Mouse (Mus musculus): ENCODE measurements around the gene Greb1. TPM values are rescaled to one million over a fixed set of nuclear protein-coding genes. Genes with fewer than 3 reads are reported as not detected.
A peak's percentile ranks its signal among the peaks of the same experiment; 100 is the strongest.

Gene Greb1
- polyA plus RNA-seq, 1 experiment = 1.4 TPM

- Histone ChIP-seq H3K4me1 (ENCODE audit: control insufficient read depth, insufficient read depth, low read length) (no peaks in the 10 kb centered on the region), H3K27ac (ENCODE audit: insufficient read depth, low read length) (no peak overlapping the region), H3K4me3 (replicated peaks; ENCODE audit: insufficient read depth, low read depth, low read length) (no peak overlapping the region), H3K27me3 (ENCODE audit: control insufficient read depth, insufficient read depth, low read length) (no peaks in the 10 kb centered on the region)
- WGBS = 91% methylated on average over 3 of the region's 3 CpGs
- TF ChIP-seq CTCF (IDR thresholded peaks at IDR 0.05; ENCODE audit: borderline replicate concordance, insufficient read depth, low read depth, low read length) = no peak
- no peak for DNase-seq
Measured at GRCm38 (mm10) chr12:16734698-16735097, 66.0 kb downstream of the Greb1 start.

- Histone ChIP-seq H3K4me3 (replicated peaks; ENCODE audit: insufficient read depth, low read depth, low read length) (no peak overlapping the region), H3K4me1 (ENCODE audit: control insufficient read depth, insufficient read depth, low read length) (no peaks in the 10 kb centered on the region), H3K27ac (ENCODE audit: insufficient read depth, low read length) (no peak overlapping the region), H3K27me3 (ENCODE audit: control insufficient read depth, insufficient read depth, low read length) (no peaks in the 10 kb centered on the region)
- no peak for DNase-seq
- TF ChIP-seq CTCF (IDR thresholded peaks at IDR 0.05; ENCODE audit: borderline replicate concordance, insufficient read depth, low read depth, low read length) (no peak), POLR2A (IDR thresholded peaks at IDR 0.05; ENCODE audit: borderline replicate concordance, insufficient read depth, low read length) (no peak)
- 55% methylated on average over 8 of the region's 8 CpGs for WGBS
Measured at GRCm38 (mm10) chr12:16734009-16734408, 66.7 kb downstream of the Greb1 start.

GRCm38 (mm10) chr12:16731121-16731741 lies 69.5 kb downstream of the Greb1 start:
- H3K27ac ChIP-seq (ENCODE audit: insufficient read depth, low read length) = no peak overlapping the region
- no peaks in the 10 kb centered on the region for H3K4me1 ChIP-seq (ENCODE audit: control insufficient read depth, insufficient read depth, low read length)
- TF ChIP-seq POLR2A (IDR thresholded peaks at IDR 0.05; ENCODE audit: borderline replicate concordance, insufficient read depth, low read length) (no peak), CTCF (IDR thresholded peaks at IDR 0.05; ENCODE audit: borderline replicate concordance, insufficient read depth, low read depth, low read length) (no peak)
- WGBS = 12% methylated on average over 11 of the region's 11 CpGs
- DNase-seq = peak in 1 of 2 experiments; percentile 19
- H3K4me3 ChIP-seq (replicated peaks; ENCODE audit: insufficient read depth, low read depth, low read length) = no peak overlapping the region
- no peaks in the 10 kb centered on the region for H3K27me3 ChIP-seq (ENCODE audit: control insufficient read depth, insufficient read depth, low read length)

DNA sequence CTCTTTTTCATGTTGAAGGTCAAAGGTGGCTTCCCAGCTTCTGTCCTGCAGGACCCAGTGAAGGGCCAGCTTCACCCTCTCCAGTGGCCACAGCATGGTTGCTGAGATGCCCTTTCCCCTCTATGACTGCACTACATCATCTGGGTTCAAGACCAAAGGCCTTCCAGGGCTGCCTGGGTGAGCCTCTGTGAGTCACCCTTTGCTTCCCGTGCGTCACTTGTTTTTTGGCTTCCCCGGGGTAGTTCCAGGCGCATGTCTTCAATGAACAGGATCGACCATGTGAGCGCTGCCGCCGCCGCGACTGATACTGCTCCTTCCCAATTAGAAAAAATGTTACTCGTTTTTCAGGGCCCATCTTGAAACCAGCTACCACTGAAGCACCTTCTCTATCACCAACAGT lies 70.5 kb downstream of the Greb1 start:
- H3K4me3 ChIP-seq (replicated peaks; ENCODE audit: insufficient read depth, low read depth, low read length) = no peak overlapping the region
- TF ChIP-seq POLR2A (IDR thresholded peaks at IDR 0.05; ENCODE audit: borderline replicate concordance, insufficient read depth, low read length) (no peak), CTCF (IDR thresholded peaks at IDR 0.05; ENCODE audit: borderline replicate concordance, insufficient read depth, low read depth, low read length) (no peak)
- H3K27ac ChIP-seq (ENCODE audit: insufficient read depth, low read length) = no peak overlapping the region
- no peaks in the 10 kb centered on the region for H3K27me3 ChIP-seq (ENCODE audit: control insufficient read depth, insufficient read depth, low read length)
- WGBS = 83% methylated on average over 11 of the region's 11 CpGs
- DNase-seq = no peak
- no peaks in the 10 kb centered on the region for H3K4me1 ChIP-seq (ENCODE audit: control insufficient read depth, insufficient read depth, low read length)

DNA sequence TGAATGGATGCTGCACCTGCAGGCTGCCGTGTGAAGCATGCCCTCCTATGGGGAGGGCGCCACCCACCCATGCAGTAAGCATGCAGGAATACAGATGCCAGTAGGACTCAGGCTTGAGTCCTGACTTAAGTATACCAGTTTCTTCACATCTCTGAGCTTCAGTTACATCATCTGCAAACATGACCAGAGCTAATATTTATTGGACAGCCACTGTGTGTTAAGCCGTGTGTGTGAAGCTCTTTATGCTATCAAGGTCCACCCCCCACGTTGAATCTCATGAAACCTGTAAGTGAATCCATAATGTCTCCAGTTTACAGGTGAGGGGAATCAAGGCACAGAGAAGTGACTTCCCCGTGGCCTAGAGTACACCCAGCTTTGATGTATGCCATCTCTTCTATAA lies 72.5 kb downstream of the Greb1 start:
- DNase-seq = no peak
- WGBS = 85% methylated on average over 5 of the region's 5 CpGs
- Histone ChIP-seq H3K4me3 (replicated peaks; ENCODE audit: insufficient read depth, low read depth, low read length) (no peak overlapping the region), H3K4me1 (ENCODE audit: control insufficient read depth, insufficient read depth, low read length) (no peaks in the 10 kb centered on the region), H3K27ac (ENCODE audit: insufficient read depth, low read length) (no peak overlapping the region), H3K27me3 (ENCODE audit: control insufficient read depth, insufficient read depth, low read length) (no peaks in the 10 kb centered on the region)
- TF ChIP-seq POLR2A (IDR thresholded peaks at IDR 0.05; ENCODE audit: borderline replicate concordance, insufficient read depth, low read length) (no peak), CTCF (IDR thresholded peaks at IDR 0.05; ENCODE audit: borderline replicate concordance, insufficient read depth, low read depth, low read length) (no peak)

- Histone ChIP-seq H3K4me1 (ENCODE audit: control insufficient read depth, insufficient read depth, low read length) (no peaks in the 10 kb centered on the region), H3K27me3 (ENCODE audit: control insufficient read depth, insufficient read depth, low read length) (no peaks in the 10 kb centered on the region), H3K27ac (ENCODE audit: insufficient read depth, low read length) (no peak overlapping the region), H3K4me3 (replicated peaks; ENCODE audit: insufficient read depth, low read depth, low read length) (no peak overlapping the region)
- TF ChIP-seq CTCF (IDR thresholded peaks at IDR 0.05; ENCODE audit: borderline replicate concordance, insufficient read depth, low read depth, low read length) = no peak
- no peak for TF ChIP-seq POLR2A (IDR thresholded peaks at IDR 0.05; ENCODE audit: borderline replicate concordance, insufficient read depth, low read length)
- 79% methylated on average over 3 of the region's 3 CpGs for WGBS
- DNase-seq = no peak
Measured at GRCm38 (mm10) chr12:16726229-16726628, 74.5 kb downstream of the Greb1 start.

- Histone ChIP-seq H3K4me3 (replicated peaks; ENCODE audit: insufficient read depth, low read depth, low read length) (no peak overlapping the region), H3K27ac (ENCODE audit: insufficient read depth, low read length) (no peak overlapping the region), H3K27me3 (ENCODE audit: control insufficient read depth, insufficient read depth, low read length) (no peaks in the 10 kb centered on the region), H3K4me1 (ENCODE audit: control insufficient read depth, insufficient read depth, low read length) (no peaks in the 10 kb centered on the region)
- DNase-seq = no peak
- 53% methylated on average over 3 of the region's 3 CpGs for WGBS
- no peak for TF ChIP-seq POLR2A (IDR thresholded peaks at IDR 0.05; ENCODE audit: borderline replicate concordance, insufficient read depth, low read length)
- no peak for TF ChIP-seq CTCF (IDR thresholded peaks at IDR 0.05; ENCODE audit: borderline replicate concordance, insufficient read depth, low read depth, low read length)
Measured at GRCm38 (mm10) chr12:16723601-16724000, 77.1 kb downstream of the Greb1 start.

DNA sequence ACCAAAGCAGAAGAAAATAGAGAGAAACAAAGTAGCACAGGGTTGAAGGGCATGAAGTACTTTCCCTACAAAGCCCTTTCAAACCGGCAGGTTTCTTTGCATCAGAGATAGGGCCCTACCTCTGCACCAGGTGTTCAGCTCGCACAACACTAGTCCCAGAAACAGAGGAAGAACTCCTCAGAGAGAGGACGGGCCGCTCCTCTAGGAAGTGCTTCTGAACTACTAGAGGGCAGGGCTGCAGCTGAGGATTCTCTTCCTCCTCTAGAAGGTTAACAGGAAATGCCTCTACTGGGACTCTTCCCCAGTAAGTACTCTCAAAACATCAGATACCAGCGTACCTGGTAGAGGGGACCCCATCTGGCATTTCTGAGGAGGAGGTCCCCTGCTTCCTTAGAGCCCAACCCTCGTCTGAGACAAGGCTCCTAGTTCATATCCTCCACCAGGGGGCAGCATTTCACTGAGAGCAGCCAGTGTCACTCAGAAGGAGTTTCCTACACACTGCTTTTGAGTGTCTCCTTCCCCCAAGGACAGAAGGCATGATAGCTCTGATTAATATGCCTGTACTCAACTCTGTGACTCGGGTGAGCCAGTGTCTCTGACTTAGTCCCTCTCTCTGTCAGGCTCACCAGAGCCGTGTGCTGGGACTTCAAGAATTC lies 81.9 kb downstream of the Greb1 start:
- Histone ChIP-seq H3K27me3 (ENCODE audit: control insufficient read depth, insufficient read depth, low read length) (no peaks in the 10 kb centered on the region), H3K4me3 (replicated peaks; ENCODE audit: insufficient read depth, low read depth, low read length) (no peak overlapping the region), H3K4me1 (ENCODE audit: control insufficient read depth, insufficient read depth, low read length) (peaks cover 9% of the 10 kb centered on the region), H3K27ac (ENCODE audit: insufficient read depth, low read length) (no peak overlapping the region)
- DNase-seq = peak; percentile 33 to 37
- WGBS = 45% methylated on average over 8 of the region's 8 CpGs
- peak; percentile 73 for TF ChIP-seq CTCF (IDR thresholded peaks at IDR 0.05; ENCODE audit: borderline replicate concordance, insufficient read depth, low read depth, low read length)
- no peak for TF ChIP-seq POLR2A (IDR thresholded peaks at IDR 0.05; ENCODE audit: borderline replicate concordance, insufficient read depth, low read length)
